Mouse (Mus musculus) liver, postnatal 0 days (tissue): Measurements from ENCODE around the gene Itpr1. TPM values are rescaled to one million over a fixed set of nuclear protein-coding genes. Genes with fewer than 3 reads are reported as not detected.

ENCODE experiments used
- ATAC-seq: fragments of 200-750 bp; cut with Nextera tagmentation; 2 replicates; pipeline ENCODE4 v1.8.0; 2017; ENCODE audit warnings: mild to moderate bottlenecking, moderate library complexity
- DNase-seq: peaks from one replicate; pipeline ENCODE4 v3.0.0-alpha.2; 2016
- H3K27ac ChIP-seq: fragments of 300-500 bp; sonication (generic); 2 replicates; pipeline ENCODE4 v1.5.1; 2014; ENCODE audit warnings: antibody characterized with exemption, moderate library complexity, mild to moderate bottlenecking, low read depth
- H3K27me3 ChIP-seq: fragments of 300-500 bp; sonication (generic); 2 replicates; pipeline ENCODE4 v1.6.1; 2014; ENCODE audit warnings: low read length, control low read depth, mixed read lengths; ENCODE audit not compliant: insufficient read depth
- H3K36me3 ChIP-seq: fragments of 300-500 bp; sonication (generic); replicated peaks from 2 replicates; pipeline ENCODE4 v1.6.1; 2014; ENCODE audit warnings: mild to moderate bottlenecking, control low read depth, low read length, moderate library complexity, mixed read lengths; ENCODE audit not compliant: insufficient read depth
- H3K4me1 ChIP-seq: fragments of 300-500 bp; sonication (generic); 2 replicates; pipeline ENCODE4 v1.6.1; 2014; ENCODE audit warnings: antibody characterized with exemption, mild to moderate bottlenecking, control low read depth; ENCODE audit not compliant: insufficient read depth
- H3K4me2 ChIP-seq: fragments of 300-500 bp; sonication (generic); 2 replicates; pipeline ENCODE4 v1.6.1; 2014; ENCODE audit warnings: low read depth, mild to moderate bottlenecking, low read length, moderate library complexity, mixed read lengths
- H3K4me3 ChIP-seq: fragments of 300-500 bp; sonication (generic); 2 replicates; pipeline ENCODE4 v1.5.1; 2014; ENCODE audit warnings: low read depth, low read length
- H3K9ac ChIP-seq: fragments of 300-500 bp; sonication (generic); replicated peaks from 2 replicates; pipeline ENCODE4 v1.6.1; 2014; ENCODE audit warnings: mild to moderate bottlenecking, moderate library complexity
- H3K9me3 ChIP-seq: fragments of 300-500 bp; sonication (generic); 2 replicates; pipeline ENCODE4 v1.6.1; 2016; ENCODE audit warnings: mild to moderate bottlenecking, control low read depth, low read length, mixed read lengths
- CTCF ChIP-seq: sonication (generic); IDR thresholded peaks from 2 replicates; pipeline ENCODE4 v1.5.1; 2016; ENCODE audit warnings: antibody characterized with exemption, low read depth
- EP300 ChIP-seq: IDR thresholded peaks from 2 replicates; pipeline ENCODE4 v1.6.1; 2016; ENCODE audit warnings: antibody characterized with exemption, low read depth, mild to moderate bottlenecking
- WGBS: fragments of 180-500 bp; shearing (Covaris S2); extraction: QIAGEN DNeasy Blood & Tissue Kit; methylation state at CpG from one replicate; pipeline ENCODE4 v1.1.7; 2014; ENCODE audit not compliant: insufficient replicate concordance; 5-methylcytosine and 5-hydroxymethylcytosine counted together
- microRNA-seq: library from miRNA; unstranded; fragments of <30 nt; microRNA quantifications from one replicate; pipeline ENCODE4, GENCODE M21; 2016
- polyA plus RNA-seq: library from polyadenylated mRNA; unstranded; fragments of >200 nt; fragmentation: Nextera tagmentation; extraction: Ambion mirVana; gene quantifications from 2 replicates; pipeline ENCODE4 v1.2.1, GENCODE M21; 2015

Gene Itpr1
- polyA plus RNA-seq, 1 experiment from 2014 or later, result 2.9 TPM

DNA sequence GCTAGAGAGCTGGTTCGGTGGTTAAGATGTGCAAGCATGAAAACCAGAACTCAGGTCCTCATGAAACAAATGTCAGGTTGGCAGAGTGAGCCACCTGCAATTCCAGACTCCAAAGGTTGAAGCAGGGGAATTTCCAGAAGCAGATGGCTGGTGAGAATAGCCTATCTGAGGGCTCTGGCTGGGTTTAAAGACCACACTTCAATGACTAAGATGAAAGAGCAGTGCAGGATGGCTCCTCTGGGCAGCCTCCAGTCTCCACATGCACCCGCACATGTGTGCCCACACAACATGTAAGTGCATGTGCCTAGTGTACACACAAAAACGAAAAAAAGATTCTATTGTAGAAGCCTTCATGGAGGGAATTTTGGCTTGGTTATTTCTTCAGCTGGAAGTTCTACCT, 375.5 kb downstream of the Itpr1 start:
- H3K9me3 ChIP-seq, result no peaks in the 10 kb centered on the region
- ATAC-seq, result no peak
- H3K4me3 ChIP-seq, result no peak overlapping the region

DNA sequence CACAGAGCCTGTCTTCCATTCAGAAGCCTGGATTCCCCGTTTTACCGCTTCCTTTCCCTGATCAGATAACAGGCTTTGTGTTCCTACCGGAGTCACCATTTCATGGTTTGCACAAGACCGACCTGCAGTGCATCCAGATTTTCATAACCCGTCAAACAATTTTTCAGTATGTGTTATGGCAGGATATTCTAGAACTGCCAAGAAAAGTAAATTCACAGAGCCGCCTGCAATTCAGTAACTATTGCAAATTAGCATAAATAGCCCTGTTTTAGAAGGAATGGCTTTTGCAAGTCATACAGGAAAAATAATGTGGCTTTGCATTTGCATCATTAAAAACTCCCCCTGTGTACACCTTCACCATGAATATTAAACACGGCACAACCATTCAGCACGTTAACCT, 379.3 kb downstream of the Itpr1 start:
- DNase-seq, result no peak
- no peaks in the 10 kb centered on the region for H3K27me3 ChIP-seq
- no peaks in the 10 kb centered on the region for H3K4me1 ChIP-seq
- H3K9ac ChIP-seq, result no peak overlapping the region
- no peak overlapping the region for H3K4me3 ChIP-seq
- WGBS, result 60% methylated on average over 8 of the region's 8 CpGs
- no peaks in the 10 kb centered on the region for H3K36me3 ChIP-seq
- H3K27ac ChIP-seq, result no peak overlapping the region
- no peak for ATAC-seq
- H3K4me2 ChIP-seq, result no peak overlapping the region
- no peaks in the 10 kb centered on the region for H3K9me3 ChIP-seq
- TF ChIP-seq CTCF (no peak), EP300 (no peak)

More for the DNA sequence above, 375.5 kb downstream of the Itpr1 start:
- Histone ChIP-seq H3K4me2 (no peak overlapping the region), H3K36me3 (no peaks in the 10 kb centered on the region), H3K27ac (no peak overlapping the region), H3K4me1 (no peaks in the 10 kb centered on the region), H3K27me3 (no peaks in the 10 kb centered on the region), H3K9ac (no peak overlapping the region)
- no peak for DNase-seq
- TF ChIP-seq EP300 (no peak), CTCF (no peak)
- WGBS, result 70% methylated on average over 3 of the region's 3 CpGs

DNA sequence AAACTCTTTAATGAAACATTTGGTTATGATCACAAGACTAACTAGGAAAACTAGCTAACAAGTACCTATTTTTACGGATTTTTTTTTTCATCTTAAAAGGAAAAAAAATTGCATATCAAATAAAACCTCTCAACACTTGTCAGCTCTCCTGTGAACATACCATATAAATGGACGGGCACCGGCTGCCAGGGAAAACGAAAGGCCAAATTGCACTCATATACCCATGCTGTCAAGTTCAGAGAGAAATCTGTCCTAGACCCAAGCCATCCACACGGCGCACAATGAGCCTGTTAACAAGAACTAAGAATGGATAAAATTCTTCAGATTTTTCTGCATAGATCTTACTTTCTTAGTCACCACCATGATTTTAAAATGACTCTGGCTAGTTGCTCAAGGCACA, 379.7 kb downstream of the Itpr1 start:
- H3K36me3 ChIP-seq, result no peaks in the 10 kb centered on the region
- H3K4me2 ChIP-seq, result no peak overlapping the region
- no peaks in the 10 kb centered on the region for H3K27me3 ChIP-seq
- no peaks in the 10 kb centered on the region for H3K9me3 ChIP-seq
- DNase-seq (no peak), ATAC-seq (no peak)
- TF ChIP-seq EP300 (no peak), CTCF (no peak)
- WGBS, result 80% methylated on average over 6 of the region's 6 CpGs
- no peak overlapping the region for H3K9ac ChIP-seq
- no peaks in the 10 kb centered on the region for H3K4me1 ChIP-seq
- H3K27ac ChIP-seq, result no peak overlapping the region
- no peak overlapping the region for H3K4me3 ChIP-seq

DNA sequence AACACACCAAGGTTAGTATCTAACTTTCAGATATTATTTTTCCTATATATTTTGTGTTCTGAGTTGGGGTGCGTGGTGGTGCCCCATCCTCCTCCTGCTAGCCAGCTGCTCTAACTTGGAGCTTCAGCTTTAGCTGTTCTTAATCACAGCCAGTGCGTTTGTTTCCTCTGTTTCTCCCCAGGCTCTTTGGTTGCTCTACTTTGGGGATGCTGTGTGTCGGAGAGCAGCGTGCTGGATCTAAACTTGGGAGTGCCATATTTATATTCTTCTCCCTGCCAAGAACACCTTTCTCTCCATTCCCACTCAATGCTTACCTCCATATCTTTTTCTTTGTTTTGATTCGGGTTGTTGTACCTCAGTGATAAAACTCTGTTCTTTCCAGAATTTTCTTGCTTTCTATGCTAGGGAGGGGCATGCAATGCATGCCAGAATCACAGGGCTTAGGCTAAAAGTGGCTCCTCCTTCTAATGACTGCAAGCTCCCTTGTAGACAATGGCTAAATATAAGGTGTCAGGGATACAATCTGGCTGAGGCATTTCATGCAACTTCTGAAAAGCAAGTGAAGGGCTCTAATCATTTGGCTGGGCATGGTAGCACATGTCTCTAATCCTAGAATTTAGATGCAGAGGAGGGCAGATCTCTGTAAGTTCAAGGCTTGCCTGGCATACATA, 381.4 kb downstream of the Itpr1 start:
- TF ChIP-seq EP300 (no peak), CTCF (no peak)
- no peak for DNase-seq
- no peak overlapping the region for H3K27ac ChIP-seq
- no peaks in the 10 kb centered on the region for H3K36me3 ChIP-seq
- no peak for ATAC-seq
- H3K27me3 ChIP-seq, result no peaks in the 10 kb centered on the region
- no peak overlapping the region for H3K4me2 ChIP-seq
- H3K4me1 ChIP-seq, result no peaks in the 10 kb centered on the region
- no peak overlapping the region for H3K4me3 ChIP-seq
- no peaks in the 10 kb centered on the region for H3K9me3 ChIP-seq
- no peak overlapping the region for H3K9ac ChIP-seq
- 72% methylated on average over 5 of the region's 5 CpGs for WGBS

DNA sequence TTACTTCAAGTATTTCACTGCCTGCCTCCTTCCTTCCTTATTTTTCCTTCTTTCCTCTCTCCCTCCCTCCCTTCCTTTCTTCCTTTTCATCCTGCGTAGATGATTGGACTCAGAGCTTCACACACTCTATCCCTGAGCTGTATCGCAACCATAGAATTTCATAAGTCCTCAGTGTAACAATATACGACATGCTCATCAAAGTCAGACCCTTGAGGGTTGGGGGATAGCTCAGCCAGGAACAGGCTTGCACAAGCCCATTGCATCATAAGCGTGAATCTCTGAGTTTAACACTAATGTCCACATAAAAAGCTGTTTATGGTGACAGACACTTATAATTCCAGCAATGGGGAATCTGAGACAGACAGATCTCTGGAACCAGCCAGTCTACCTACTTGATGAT, 385.8 kb downstream of the Itpr1 start:
- H3K4me3 ChIP-seq, result no peak overlapping the region
- DNase-seq (no peak), ATAC-seq (no peak)
- no peaks in the 10 kb centered on the region for H3K9me3 ChIP-seq
- no peak overlapping the region for H3K9ac ChIP-seq
- H3K4me1 ChIP-seq, result no peaks in the 10 kb centered on the region
- H3K27me3 ChIP-seq, result no peaks in the 10 kb centered on the region
- 69% methylated on average over 4 of the region's 4 CpGs for WGBS
- no peaks in the 10 kb centered on the region for H3K36me3 ChIP-seq
- 0 out of 2 replicates have a peak overlapping the region, but pooled peaks have one; percentile 13 for H3K4me2 ChIP-seq
- TF ChIP-seq EP300 (no peak), CTCF (no peak)
- no peak overlapping the region for H3K27ac ChIP-seq

DNA sequence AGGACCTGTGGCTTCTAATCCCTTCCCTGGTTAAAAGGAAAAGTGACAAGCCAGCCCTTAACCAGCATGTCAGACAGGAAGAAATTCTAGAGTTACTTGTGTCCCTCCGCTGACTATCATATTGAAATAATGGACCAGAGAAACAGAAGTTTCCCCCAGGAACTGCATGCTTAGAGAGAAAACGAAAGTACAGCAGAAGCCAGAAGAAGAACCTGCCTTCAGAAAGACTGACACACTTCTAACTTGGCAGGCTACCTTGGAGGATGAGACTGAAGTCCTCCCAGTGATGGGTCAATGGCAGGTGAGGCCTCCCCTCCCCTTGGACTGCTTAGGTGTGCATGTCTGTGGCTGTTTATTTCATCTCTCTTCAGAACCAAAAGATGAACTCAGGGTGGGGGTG, 386.4 kb downstream of the Itpr1 start:
- Histone ChIP-seq H3K9me3 (no peaks in the 10 kb centered on the region), H3K4me2 (0 out of 2 replicates have a peak overlapping the region, but pooled peaks have one; percentile 13), H3K4me1 (no peaks in the 10 kb centered on the region), H3K27ac (no peak overlapping the region), H3K27me3 (no peaks in the 10 kb centered on the region), H3K4me3 (no peak overlapping the region), H3K9ac (no peak overlapping the region), H3K36me3 (no peaks in the 10 kb centered on the region)
- no peak for ATAC-seq
- TF ChIP-seq CTCF (no peak), EP300 (no peak)
- 67% methylated on average over 2 of the region's 2 CpGs for WGBS
- DNase-seq, result no peak

Small RNA genes lying within 50 kb of the gene (microRNA-seq; reads per million reads assigned to microRNA genes)
- gene Mir7661, result not detected

Other genes starting within 250 kb of the Itpr1 start
- gene Setmar, start 148.1 kb upstream of the Itpr1 start, polyA plus RNA-seq, result 1.7 and 2.1 TPM in 2 replicates
- 12.0 and 13.0 TPM in 2 replicates for gene Sumf1, start 27.5 kb upstream of the Itpr1 start, polyA plus RNA-seq